Mouse (Mus musculus): ENCODE measurements around the gene Cd69. TPM values are rescaled to one million over a fixed set of nuclear protein-coding genes. Genes with fewer than 3 reads are reported as not detected.

Cd69 gene
- 0.11 and 0.28 TPM in 2 replicates for polyA plus RNA-seq (2014; fragmentation: Nextera tagmentation; extraction: Ambion mirVana)

GRCm38 (mm10) chr6:129275220-129275619, at the start of gene Cd69:
Gene Cd69, minus strand, starts transcription at chr6:129275436.
- H3K9me3 ChIP-seq (ENCODE audit: control insufficient read depth, low read length) = no peaks in the 10 kb centered on the region
- no peak within 1 kb of the TSS for H3K4me3 ChIP-seq (ENCODE audit: low read depth, low read length)
- 81% methylated on average over 9 of the region's 9 CpGs for WGBS
- no peaks in the 10 kb centered on the region for H3K4me1 ChIP-seq (ENCODE audit: control insufficient read depth, insufficient read depth, low read length)
- no peak within 1 kb of the TSS for H3K27ac ChIP-seq (replicated peaks; ENCODE audit: low read depth, low read length)
- no peak for ATAC-seq (ENCODE audit: insufficient number of reproducible peaks, low FRiP score, low TSS enrichment, low read depth)
- no peak within 1 kb of the TSS for H3K4me2 ChIP-seq (ENCODE audit: low read depth, severe bottlenecking)
- no peak for DNase-seq (ENCODE audit: low spot score)
- H3K36me3 ChIP-seq (ENCODE audit: control insufficient read depth, insufficient read depth, low read length) = no peaks in the 10 kb centered on the region
- H3K9ac ChIP-seq (ENCODE audit: low read length) = no peak within 1 kb of the TSS
- no peaks in the 10 kb centered on the region for H3K27me3 ChIP-seq (ENCODE audit: control insufficient read depth, insufficient read depth, low read length)

DNA sequence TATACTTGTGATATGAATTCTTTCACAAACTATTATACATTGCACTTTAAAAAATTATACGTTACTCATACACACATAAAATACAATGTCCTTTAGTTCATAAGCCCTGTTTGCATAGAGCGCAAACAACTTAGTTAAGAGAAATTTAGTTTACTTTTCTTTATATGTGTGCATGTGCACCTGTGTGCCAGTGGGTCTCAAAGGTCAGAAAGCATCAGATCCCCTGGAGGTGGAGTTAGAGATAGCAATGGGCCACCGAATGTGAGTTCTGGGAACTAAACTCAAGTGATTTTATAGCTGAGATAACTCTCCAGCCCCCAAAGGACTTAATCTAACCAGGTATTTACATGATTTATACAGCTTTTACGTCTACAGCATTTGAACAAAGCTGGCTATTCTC, 44.1 kb upstream of the Cd69 start:
- Histone ChIP-seq H3K4me1 (ENCODE audit: control insufficient read depth, insufficient read depth, low read length) (no peaks in the 10 kb centered on the region), H3K4me2 (ENCODE audit: low read depth, severe bottlenecking) (no peak overlapping the region), H3K27ac (replicated peaks; ENCODE audit: low read depth, low read length) (no peak overlapping the region), H3K9ac (ENCODE audit: low read length) (no peak overlapping the region), H3K4me3 (ENCODE audit: low read depth, low read length) (no peak overlapping the region), H3K9me3 (ENCODE audit: control insufficient read depth, low read length) (no peaks in the 10 kb centered on the region), H3K27me3 (ENCODE audit: control insufficient read depth, insufficient read depth, low read length) (no peaks in the 10 kb centered on the region), H3K36me3 (ENCODE audit: control insufficient read depth, insufficient read depth, low read length) (no peaks in the 10 kb centered on the region)
- WGBS = 74% methylated on average over 4 of the region's 4 CpGs
- ATAC-seq (ENCODE audit: insufficient number of reproducible peaks, low FRiP score, low TSS enrichment, low read depth) (no peak), DNase-seq (ENCODE audit: low spot score) (no peak)

- Histone ChIP-seq H3K27me3 (ENCODE audit: control insufficient read depth, insufficient read depth, low read length) (no peaks in the 10 kb centered on the region), H3K4me3 (ENCODE audit: low read depth, low read length) (no peak overlapping the region), H3K27ac (replicated peaks; ENCODE audit: low read depth, low read length) (no peak overlapping the region), H3K4me1 (ENCODE audit: control insufficient read depth, insufficient read depth, low read length) (no peaks in the 10 kb centered on the region), H3K9me3 (ENCODE audit: control insufficient read depth, low read length) (no peaks in the 10 kb centered on the region), H3K4me2 (ENCODE audit: low read depth, severe bottlenecking) (no peak overlapping the region), H3K36me3 (ENCODE audit: control insufficient read depth, insufficient read depth, low read length) (no peaks in the 10 kb centered on the region), H3K9ac (ENCODE audit: low read length) (no peak overlapping the region)
- ATAC-seq (ENCODE audit: insufficient number of reproducible peaks, low FRiP score, low TSS enrichment, low read depth) = no peak
- 64% methylated on average over 1 of the region's 1 CpGs for WGBS
- no peak for DNase-seq (ENCODE audit: low spot score)
Measured at GRCm38 (mm10) chr6:129318395-129318794, 43.2 kb upstream of the Cd69 start.

- Histone ChIP-seq H3K27ac (replicated peaks; ENCODE audit: low read depth, low read length) (no peak overlapping the region), H3K9me3 (ENCODE audit: control insufficient read depth, low read length) (no peaks in the 10 kb centered on the region), H3K4me3 (ENCODE audit: low read depth, low read length) (no peak overlapping the region), H3K27me3 (ENCODE audit: control insufficient read depth, insufficient read depth, low read length) (no peaks in the 10 kb centered on the region), H3K9ac (ENCODE audit: low read length) (no peak overlapping the region), H3K4me1 (ENCODE audit: control insufficient read depth, insufficient read depth, low read length) (no peaks in the 10 kb centered on the region), H3K4me2 (ENCODE audit: low read depth, severe bottlenecking) (no peak overlapping the region), H3K36me3 (ENCODE audit: control insufficient read depth, insufficient read depth, low read length) (no peaks in the 10 kb centered on the region)
- DNase-seq (ENCODE audit: low spot score) = no peak
- ATAC-seq (ENCODE audit: insufficient number of reproducible peaks, low FRiP score, low TSS enrichment, low read depth) = no peak
- WGBS = 77% methylated on average over 2 of the region's 2 CpGs
Measured at GRCm38 (mm10) chr6:129316463-129316862, 41.2 kb upstream of the Cd69 start.

DNA sequence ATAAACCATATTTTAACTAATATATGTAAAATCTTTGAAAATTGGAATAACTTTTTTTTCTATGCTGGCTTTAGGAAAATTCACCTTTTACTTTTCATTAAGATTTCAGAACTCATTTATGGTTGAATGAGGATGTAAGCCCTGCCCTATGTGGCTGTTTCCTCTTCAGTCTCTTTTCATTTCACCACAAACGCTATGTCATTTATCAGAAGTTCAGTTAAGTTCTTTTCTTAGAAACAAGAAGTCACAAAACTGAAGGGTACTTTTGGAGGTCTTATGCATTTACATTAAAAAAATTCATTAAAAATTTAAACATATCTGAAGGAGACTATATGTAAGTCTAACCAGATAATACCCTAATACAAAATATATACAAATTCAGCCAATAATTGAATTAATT, 40.5 kb upstream of the Cd69 start:
- H3K9me3 ChIP-seq (ENCODE audit: control insufficient read depth, low read length) = no peaks in the 10 kb centered on the region
- WGBS = 83% methylated on average over 1 of the region's 1 CpGs
- H3K36me3 ChIP-seq (ENCODE audit: control insufficient read depth, insufficient read depth, low read length) = no peaks in the 10 kb centered on the region
- no peak for DNase-seq (ENCODE audit: low spot score)
- H3K27me3 ChIP-seq (ENCODE audit: control insufficient read depth, insufficient read depth, low read length) = no peaks in the 10 kb centered on the region
- H3K4me3 ChIP-seq (ENCODE audit: low read depth, low read length) = no peak overlapping the region
- no peak overlapping the region for H3K27ac ChIP-seq (replicated peaks; ENCODE audit: low read depth, low read length)
- H3K9ac ChIP-seq (ENCODE audit: low read length) = no peak overlapping the region
- no peaks in the 10 kb centered on the region for H3K4me1 ChIP-seq (ENCODE audit: control insufficient read depth, insufficient read depth, low read length)
- H3K4me2 ChIP-seq (ENCODE audit: low read depth, severe bottlenecking) = no peak overlapping the region
- ATAC-seq (ENCODE audit: insufficient number of reproducible peaks, low FRiP score, low TSS enrichment, low read depth) = no peak

GRCm38 (mm10) chr6:129314655-129315168, 39.5 kb upstream of the Cd69 start:
- H3K4me3 ChIP-seq (ENCODE audit: low read depth, low read length) = no peak overlapping the region
- H3K27me3 ChIP-seq (ENCODE audit: control insufficient read depth, insufficient read depth, low read length) = no peaks in the 10 kb centered on the region
- no peak for ATAC-seq (ENCODE audit: insufficient number of reproducible peaks, low FRiP score, low TSS enrichment, low read depth)
- no peaks in the 10 kb centered on the region for H3K36me3 ChIP-seq (ENCODE audit: control insufficient read depth, insufficient read depth, low read length)
- H3K4me2 ChIP-seq (ENCODE audit: low read depth, severe bottlenecking) = no peak overlapping the region
- WGBS = 87% methylated on average over 3 of the region's 3 CpGs
- no peak overlapping the region for H3K27ac ChIP-seq (replicated peaks; ENCODE audit: low read depth, low read length)
- no peaks in the 10 kb centered on the region for H3K4me1 ChIP-seq (ENCODE audit: control insufficient read depth, insufficient read depth, low read length)
- DNase-seq (ENCODE audit: low spot score) = no peak
- no peaks in the 10 kb centered on the region for H3K9me3 ChIP-seq (ENCODE audit: control insufficient read depth, low read length)
- H3K9ac ChIP-seq (ENCODE audit: low read length) = no peak overlapping the region

DNA sequence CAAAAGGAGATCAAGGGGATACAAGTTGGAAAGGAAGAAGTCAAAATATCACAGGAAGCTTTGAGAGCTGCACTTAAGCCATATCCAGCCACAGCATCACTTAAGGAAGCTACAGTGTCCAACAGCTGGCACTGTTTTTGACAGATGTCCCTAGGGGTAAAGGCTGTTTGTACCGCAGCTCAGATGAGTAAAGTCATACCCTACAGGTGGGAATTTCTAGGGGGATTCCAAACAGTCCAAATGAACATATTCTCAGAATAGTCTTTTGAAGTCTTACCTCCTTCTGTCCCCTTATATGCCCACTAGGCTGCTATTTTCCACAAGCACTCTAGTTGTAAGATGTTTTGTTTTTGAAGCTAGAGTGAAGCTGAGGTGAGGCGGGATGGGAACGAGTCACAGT, 37.3 kb upstream of the Cd69 start:
- WGBS = 80% methylated on average over 3 of the region's 3 CpGs
- DNase-seq (ENCODE audit: low spot score) (no peak), ATAC-seq (ENCODE audit: insufficient number of reproducible peaks, low FRiP score, low TSS enrichment, low read depth) (no peak)
- no peak overlapping the region for H3K4me2 ChIP-seq (ENCODE audit: low read depth, severe bottlenecking)
- no peaks in the 10 kb centered on the region for H3K36me3 ChIP-seq (ENCODE audit: control insufficient read depth, insufficient read depth, low read length)
- H3K9ac ChIP-seq (ENCODE audit: low read length) = no peak overlapping the region
- H3K4me3 ChIP-seq (ENCODE audit: low read depth, low read length) = no peak overlapping the region
- H3K27ac ChIP-seq (replicated peaks; ENCODE audit: low read depth, low read length) = no peak overlapping the region
- H3K27me3 ChIP-seq (ENCODE audit: control insufficient read depth, insufficient read depth, low read length) = no peaks in the 10 kb centered on the region
- H3K9me3 ChIP-seq (ENCODE audit: control insufficient read depth, low read length) = no peaks in the 10 kb centered on the region
- no peaks in the 10 kb centered on the region for H3K4me1 ChIP-seq (ENCODE audit: control insufficient read depth, insufficient read depth, low read length)

- 69% methylated on average over 1 of the region's 1 CpGs for WGBS
- no peaks in the 10 kb centered on the region for H3K36me3 ChIP-seq (ENCODE audit: control insufficient read depth, insufficient read depth, low read length)
- H3K4me1 ChIP-seq (ENCODE audit: control insufficient read depth, insufficient read depth, low read length) = no peaks in the 10 kb centered on the region
- H3K9me3 ChIP-seq (ENCODE audit: control insufficient read depth, low read length) = no peaks in the 10 kb centered on the region
- ATAC-seq (ENCODE audit: insufficient number of reproducible peaks, low FRiP score, low TSS enrichment, low read depth) (no peak), DNase-seq (ENCODE audit: low spot score) (no peak)
- H3K4me3 ChIP-seq (ENCODE audit: low read depth, low read length) = no peak overlapping the region
- H3K9ac ChIP-seq (ENCODE audit: low read length) = no peak overlapping the region
- no peak overlapping the region for H3K4me2 ChIP-seq (ENCODE audit: low read depth, severe bottlenecking)
- no peaks in the 10 kb centered on the region for H3K27me3 ChIP-seq (ENCODE audit: control insufficient read depth, insufficient read depth, low read length)
- H3K27ac ChIP-seq (replicated peaks; ENCODE audit: low read depth, low read length) = no peak overlapping the region
Measured at GRCm38 (mm10) chr6:129304180-129304579, 28.9 kb upstream of the Cd69 start.

- H3K9ac ChIP-seq (ENCODE audit: low read length) = no peak overlapping the region
- H3K4me3 ChIP-seq (ENCODE audit: low read depth, low read length) = no peak overlapping the region
- DNase-seq (ENCODE audit: low spot score) (no peak), ATAC-seq (ENCODE audit: insufficient number of reproducible peaks, low FRiP score, low TSS enrichment, low read depth) (no peak)
- H3K9me3 ChIP-seq (ENCODE audit: control insufficient read depth, low read length) = no peaks in the 10 kb centered on the region
- H3K27ac ChIP-seq (replicated peaks; ENCODE audit: low read depth, low read length) = no peak overlapping the region
- no peak overlapping the region for H3K4me2 ChIP-seq (ENCODE audit: low read depth, severe bottlenecking)
- H3K36me3 ChIP-seq (ENCODE audit: control insufficient read depth, insufficient read depth, low read length) = no peaks in the 10 kb centered on the region
- no peaks in the 10 kb centered on the region for H3K4me1 ChIP-seq (ENCODE audit: control insufficient read depth, insufficient read depth, low read length)
- no peaks in the 10 kb centered on the region for H3K27me3 ChIP-seq (ENCODE audit: control insufficient read depth, insufficient read depth, low read length)
Measured at GRCm38 (mm10) chr6:129288708-129289107, 13.5 kb upstream of the Cd69 start.
